Mouse (Mus musculus): ENCODE results near the gene Ptprc.

Ptprc gene

DNA sequence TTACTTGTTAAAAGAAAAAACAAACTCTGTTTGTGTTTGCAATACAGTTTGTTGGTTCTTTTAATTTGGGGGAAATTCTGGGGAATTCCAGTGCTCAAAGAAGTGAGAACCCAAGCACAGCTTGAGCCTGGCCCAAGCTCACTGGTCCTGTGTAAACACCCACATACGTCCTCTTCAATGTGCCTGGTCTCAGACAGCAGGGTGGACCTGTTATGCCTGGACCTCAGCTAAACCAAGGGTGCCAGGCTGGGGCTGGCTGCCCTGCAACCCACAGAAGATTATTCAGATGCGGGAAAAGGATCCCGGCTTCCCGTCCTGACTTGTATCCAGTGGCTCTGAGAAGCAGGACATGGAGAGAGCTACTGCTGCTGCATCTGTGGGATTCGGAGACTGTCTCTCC is 138.0 kb downstream of the Ptprc start:
- DNase-seq (ENCODE audit: low read depth) = no peak

DNA sequence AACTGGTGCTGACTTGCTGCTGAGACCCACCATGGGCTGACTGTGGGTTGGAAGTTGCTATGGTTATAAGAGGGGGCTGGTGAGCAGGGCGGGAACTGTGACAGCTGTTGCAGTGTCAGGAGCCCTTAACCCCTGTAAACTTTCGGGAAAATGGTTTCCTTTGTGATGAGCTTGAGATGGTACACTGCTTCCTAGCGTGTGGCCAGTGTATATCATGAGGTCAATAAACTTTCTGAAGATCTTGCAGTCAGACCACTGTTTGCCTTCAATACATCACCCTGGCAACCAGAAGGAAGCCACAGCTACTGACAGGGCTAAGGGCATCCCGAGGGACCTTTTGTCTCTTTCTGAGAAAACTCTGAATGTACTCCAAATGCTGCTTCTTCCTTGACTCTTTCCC is 145.9 kb downstream of the Ptprc start:
- no peak for DNase-seq (ENCODE audit: low read depth)

DNA sequence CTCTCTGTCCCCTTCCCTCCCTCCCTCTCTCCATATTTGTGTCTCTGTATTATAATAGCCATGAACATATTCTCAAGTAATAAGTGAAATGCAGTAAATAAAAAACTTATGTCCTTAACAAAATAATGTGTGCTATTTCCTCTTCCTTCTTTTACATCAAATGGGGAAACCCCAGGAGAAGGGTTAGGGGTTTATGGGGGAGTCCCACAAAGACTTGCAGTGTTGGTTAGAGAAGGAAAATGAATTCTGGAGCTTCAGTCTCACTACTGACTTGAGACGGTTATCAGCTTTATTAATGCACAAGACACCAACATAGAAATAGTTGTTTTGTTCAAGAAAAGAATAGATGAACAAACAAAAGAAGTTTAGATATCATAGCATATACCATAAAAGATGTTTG is 150.2 kb downstream of the Ptprc start:
- no peak for DNase-seq (ENCODE audit: low read depth)

DNA sequence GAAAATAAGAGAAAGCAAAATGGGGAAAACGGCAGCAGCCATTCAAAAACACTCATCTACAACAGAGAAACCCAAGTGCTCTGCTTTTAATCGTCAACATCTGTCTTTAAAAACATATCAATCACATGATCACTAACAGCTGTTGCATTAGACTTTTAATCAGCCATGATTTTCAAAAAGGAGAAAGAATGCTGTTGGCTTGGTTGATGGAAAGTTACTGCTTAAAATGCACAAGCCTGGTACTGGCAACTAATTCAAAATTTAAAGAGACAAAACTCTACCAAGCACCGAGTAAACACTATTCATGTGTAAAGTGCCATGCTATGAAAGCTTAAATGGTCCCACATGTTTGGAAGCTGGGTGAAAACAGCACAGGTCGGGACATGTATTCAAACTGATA is 151.9 kb downstream of the Ptprc start:
- no peak for DNase-seq (ENCODE audit: low read depth)

DNA sequence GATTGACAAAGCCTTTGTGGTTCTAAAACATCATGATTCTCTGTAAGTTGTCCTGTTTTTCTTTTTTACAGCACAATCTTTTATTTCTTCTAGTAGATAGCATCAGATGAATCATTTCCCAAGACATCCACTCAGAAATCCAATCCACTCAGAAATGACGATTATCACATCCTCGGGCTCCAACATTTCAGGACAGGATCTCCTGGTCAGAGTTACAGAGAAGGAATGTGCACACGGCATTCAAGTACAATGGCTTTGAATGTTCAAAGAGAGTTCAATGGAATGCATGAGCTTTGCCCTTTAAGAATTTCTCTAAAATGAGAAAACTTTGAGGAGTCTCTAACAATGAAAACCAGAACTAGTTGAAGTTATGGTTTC is 152.6 kb downstream of the Ptprc start:
- no peak for DNase-seq (ENCODE audit: low read depth)

DNA sequence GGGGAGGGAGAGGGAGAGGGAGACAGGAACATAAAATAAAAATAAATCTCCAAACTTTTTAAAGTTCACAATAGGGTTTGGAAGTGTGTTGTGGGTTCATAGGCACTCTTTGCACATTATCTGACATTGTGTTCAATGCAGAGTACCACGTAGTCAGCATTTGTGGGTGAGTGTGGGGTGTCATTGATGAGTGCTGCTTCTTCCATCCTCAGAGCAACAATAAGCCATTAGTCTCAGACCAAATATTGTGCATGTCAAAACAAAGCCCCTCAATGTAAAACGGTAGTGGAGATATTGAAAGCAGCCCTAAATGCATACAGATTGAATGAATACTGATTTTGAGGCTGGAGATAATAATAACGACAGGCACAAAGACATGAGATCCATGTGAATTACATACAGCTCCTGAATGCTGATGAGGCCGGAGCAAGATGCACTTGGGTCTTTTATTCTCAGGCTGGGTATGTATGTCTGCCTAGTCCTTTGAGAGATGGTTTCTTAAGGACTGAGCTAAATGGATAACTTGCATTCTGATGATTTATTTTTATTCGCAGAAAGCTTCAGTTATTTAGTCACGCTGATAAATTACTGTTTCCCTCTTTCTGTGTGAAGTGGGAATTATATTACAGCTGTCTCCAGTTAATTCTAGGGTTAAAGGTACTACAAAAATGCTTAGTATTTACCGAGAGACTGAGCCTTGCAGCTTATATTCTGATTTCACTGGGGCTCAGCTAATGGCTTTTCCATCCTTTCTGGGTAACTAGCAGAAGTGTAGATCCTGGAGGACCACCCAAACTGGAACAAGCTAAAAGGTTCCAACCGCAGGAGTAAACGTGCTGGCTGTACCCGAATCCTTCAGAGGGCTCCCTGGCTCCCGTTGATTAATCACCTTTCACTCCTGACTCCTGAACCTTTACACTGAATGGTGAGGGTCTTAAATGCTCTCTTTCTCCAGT is 153.3 kb downstream of the Ptprc start:
- DNase-seq (ENCODE audit: low read depth) = no peak
